In the genomic region with DNA sequence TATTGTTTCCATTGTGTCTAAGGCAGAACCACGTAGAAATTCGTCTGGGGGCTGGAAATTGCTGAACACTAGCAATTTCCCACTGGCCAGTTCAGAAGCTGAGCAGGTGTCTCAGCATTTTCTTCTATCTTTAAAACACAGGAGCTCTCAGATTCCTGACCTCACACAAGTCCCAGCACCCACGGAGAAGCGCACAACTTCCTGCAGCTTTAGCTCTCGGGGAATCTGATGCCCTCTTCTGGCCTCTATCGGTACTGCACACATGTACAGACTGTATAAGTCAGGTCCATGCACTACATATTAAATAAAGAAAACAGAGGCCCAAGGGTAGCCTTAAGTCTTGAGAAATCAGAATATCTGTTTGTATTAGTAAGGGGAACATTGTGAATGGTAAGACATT, we compare ENCODE assay signal across 7 mouse cellular contexts. TPM values are rescaled to one million over a fixed set of nuclear protein-coding genes. Genes with fewer than 3 reads are reported as not detected.
DNase-seq lines count a peak whose midpoint lies in the region; ATAC-seq and TF ChIP-seq lines count a peak whose summit lies in the region.

No protein-coding gene starts in this region.

- DNase-seq in kidney, adult 2 months = peak; percentile 53
- peak; percentile 86 for DNase-seq in ES-E14 (ENCODE audit: low read depth, low spot score)
- peak; percentile 66 for DNase-seq in adrenal gland, postnatal 14 days
- DNase-seq in heart, postnatal 0 days (ENCODE audit: low spot score) = peak; percentile 38
- peak; percentile 73 for DNase-seq in lung, postnatal 14 days
- peak; percentile 79 for DNase-seq in testis, postnatal 10 days (ENCODE audit: low spot score)

- H3K4me2 ChIP-seq in kidney, embryonic 16.5 days (replicated peaks; ENCODE audit: low read depth, low read length) = no peak overlapping the region
- H3K4me2 ChIP-seq in heart, postnatal 0 days (ENCODE audit: low read depth, low read length) = no peak overlapping the region

- H3K9me3 ChIP-seq in kidney, embryonic 16.5 days (ENCODE audit: low read length) = no peaks in the 10 kb centered on the region
- H3K9me3 ChIP-seq in ES-E14 (ENCODE audit: control insufficient read depth, insufficient read depth, low read depth, low read length) = no peaks in the 10 kb centered on the region
- H3K9me3 ChIP-seq in heart, postnatal 0 days (replicated peaks; ENCODE audit: control insufficient read depth, low read length) = 0 out of 2 replicates have a peak, but pooled peaks cover 4% of the 10 kb centered on the region

- 63% methylated on average over 6 of the region's 6 CpGs for WGBS in kidney, adult 2 months
- 69% methylated on average over 6 of the region's 6 CpGs for WGBS in kidney, embryonic 16.5 days
- 62% methylated on average over 6 of the region's 6 CpGs for WGBS in heart, postnatal 0 days

- no peak overlapping the region for H3K9ac ChIP-seq in kidney, embryonic 16.5 days (replicated peaks; ENCODE audit: low read length)
- no peak overlapping the region for H3K9ac ChIP-seq in ES-E14 (ENCODE audit: insufficient read depth, low read depth, low read length, poor library complexity, severe bottlenecking)
- no peak overlapping the region for H3K9ac ChIP-seq in heart, postnatal 0 days (replicated peaks; ENCODE audit: low read depth, low read length)

- no peak for TF ChIP-seq POLR2A in kidney, adult 2 months (IDR thresholded peaks at IDR 0.05; ENCODE audit: low read depth, low read length)

- peak; percentile 58 for TF ChIP-seq CTCF in kidney, adult 2 months (conservative IDR thresholded peaks at IDR 0.05; ENCODE audit: insufficient read depth, insufficient read length, low read depth, low read length)
- peak; percentile 57 for TF ChIP-seq CTCF in heart, postnatal 0 days (IDR thresholded peaks at IDR 0.05; ENCODE audit: low read depth)

- no peak overlapping the region for H3K27ac ChIP-seq in kidney, adult 2 months (ENCODE audit: insufficient read depth, low read depth, low read length)
- H3K27ac ChIP-seq in kidney, embryonic 16.5 days (ENCODE audit: low read length) = no peak overlapping the region
- H3K27ac ChIP-seq in ES-E14 (ENCODE audit: insufficient read depth, low read depth, low read length, poor library complexity, severe bottlenecking) = no peak overlapping the region
- H3K27ac ChIP-seq in heart, postnatal 0 days (ENCODE audit: low read depth) = 0 out of 2 replicates have a peak overlapping the region, but pooled peaks have one; percentile 56

- in situ Hi-C loops in ES-E14 (cut with MboI; ENCODE audit: low sequenced_read_pairs in 2 of 2, unreplicated experiment in 2 of 2) = no loop called here

- H3K27me3 ChIP-seq in kidney, adult 2 months (replicated peaks; ENCODE audit: control insufficient read depth, insufficient read depth, low read length) = no peaks in the 10 kb centered on the region
- H3K27me3 ChIP-seq in kidney, embryonic 16.5 days (ENCODE audit: insufficient read depth, low read length) = peaks cover 7% of the 10 kb centered on the region
- H3K27me3 ChIP-seq in heart, postnatal 0 days (ENCODE audit: control insufficient read depth, insufficient read depth, low read length) = 0 out of 2 replicates have a peak, but pooled peaks cover under 1% of the 10 kb centered on the region

- no peaks in the 10 kb centered on the region for H3K36me3 ChIP-seq in kidney, adult 2 months (ENCODE audit: control insufficient read depth, insufficient read depth, low read length)
- H3K36me3 ChIP-seq in kidney, embryonic 16.5 days (ENCODE audit: insufficient read depth, low read length) = no peaks in the 10 kb centered on the region
- H3K36me3 ChIP-seq in ES-E14 (ENCODE audit: control insufficient read depth, insufficient read depth, low read length, poor library complexity, severe bottlenecking) = no peaks in the 10 kb centered on the region
- no peaks in the 10 kb centered on the region for H3K36me3 ChIP-seq in heart, postnatal 0 days (replicated peaks; ENCODE audit: control insufficient read depth, insufficient read depth, low read length)

- no peak for TF ChIP-seq EP300 in heart, postnatal 0 days (IDR thresholded peaks at IDR 0.05; ENCODE audit: low read depth)

- ATAC-seq in kidney, embryonic 16.5 days (ENCODE audit: low FRiP score, low TSS enrichment) = no peak
- ATAC-seq in heart, postnatal 0 days (ENCODE audit: insufficient read depth, low read depth) = no peak; the same call in 1 of the 2 replicates

- no peak overlapping the region for H3K4me3 ChIP-seq in kidney, adult 2 months (ENCODE audit: insufficient read depth, low read depth, low read length)
- H3K4me3 ChIP-seq in kidney, embryonic 16.5 days (ENCODE audit: low read length) = no peak overlapping the region
- H3K4me3 ChIP-seq in ES-E14 (ENCODE audit: insufficient read depth in 1 of 2, low read depth in 1 of 2, low read length in 2 of 2, poor library complexity in 1 of 2, severe bottlenecking in 1 of 2) = peak overlapping the region in 1 of 2 experiments; percentile 54; a peak in 3 of 4 replicates
- no peak overlapping the region for H3K4me3 ChIP-seq in heart, postnatal 0 days (ENCODE audit: low read depth, low read length)

- no peaks in the 10 kb centered on the region for H3K4me1 ChIP-seq in kidney, adult 2 months (ENCODE audit: control insufficient read depth, insufficient read depth, low read length)
- peaks cover 24% of the 10 kb centered on the region for H3K4me1 ChIP-seq in kidney, embryonic 16.5 days (ENCODE audit: insufficient read depth, low read length)
- H3K4me1 ChIP-seq in ES-E14 (ENCODE audit: control insufficient read depth in 2 of 2, insufficient read depth in 2 of 2, low read length in 2 of 2, poor library complexity in 1 of 2) = peaks cover 1 to 11% of the 10 kb centered on the region in 2 experiments; a peak in 1 of 4 replicates
- no peaks in the 10 kb centered on the region for H3K4me1 ChIP-seq in heart, postnatal 0 days (ENCODE audit: control insufficient read depth, insufficient read depth)

TF ChIP-seq in ES-E14, 5 proteins besides CTCF, POLR2A, EP300 and RAD21:
- TF ChIP-seq ZC3H11A (IDR thresholded peaks at IDR 0.05; ENCODE audit: borderline replicate concordance, low read depth, low read length) = no peak
- TF ChIP-seq ZNF384 (IDR thresholded peaks at IDR 0.05; ENCODE audit: low read depth, low read length) = no peak
- no peak for TF ChIP-seq MAFK (IDR thresholded peaks at IDR 0.05; ENCODE audit: insufficient read depth, low read depth, low read length)
- TF ChIP-seq CHD2 (IDR thresholded peaks at IDR 0.05; ENCODE audit: low read depth, low read length) = no peak
- no peak for TF ChIP-seq HCFC1 (IDR thresholded peaks at IDR 0.05; ENCODE audit: borderline replicate concordance, insufficient read depth, low read length)

RNA-seq across cellular contexts. Expression of a gene that starts 30.6 kb away (rescaled TPM):
- polyA plus RNA-seq in kidney, adult 2 months (2012; rRNA removed) = 29.2 and 34.5 TPM in 2 replicates
- polyA plus RNA-seq in kidney, embryonic 16.5 days (2015; fragmentation: Nextera tagmentation; extraction: Ambion mirVana) = 14.2 and 16.4 TPM in 2 replicates
- total RNA-seq in ES-E14 (2012; rRNA removed) = 5.0 and 8.0 TPM in 2 replicates
- 17.7 and 19.0 TPM in 2 replicates for total RNA-seq in adrenal gland, postnatal 14 days (2021)
- total RNA-seq in heart, postnatal 0 days (2014; rRNA removed; ENCODE audit: low replicate concordance) = 24.7 and 38.7 TPM in 2 replicates
- 7.7 and 8.7 TPM in 2 replicates for polyA plus RNA-seq in heart, postnatal 0 days (2015; fragmentation: Nextera tagmentation; extraction: Ambion mirVana)
